Mouse (Mus musculus) lung, adult 2 months (tissue): ENCODE measurements at regions not wholly inside any gene's neighbourhood (a gene's known extent, or its start where the extent isn't known, plus 50 kb on each side); places are given as distances from the start of the nearest gene placed in this dataset.

Experiments used
- CTCF ChIP-seq: fragments of 200-500 bp; IDR thresholded peaks from 2 replicates; pipeline ENCODE4 v1.5.1; 2011; ENCODE audit warnings: mild to moderate bottlenecking, low read length, control low read depth; ENCODE audit not compliant: insufficient read depth
- POLR2A ChIP-seq: fragments of 200-500 bp; IDR thresholded peaks from 2 replicates; pipeline ENCODE4 v1.6.1; 2011; ENCODE audit warnings: low read depth, mild to moderate bottlenecking, control low read depth, low read length, borderline replicate concordance; ENCODE audit errors: extremely low read depth

GRCm38 (mm10) chr13:84571845-84572193 lies 349.7 kb downstream of the Tmem161b start:
- TF ChIP-seq CTCF: no peak
- TF ChIP-seq POLR2A: no peak
